Mouse (Mus musculus) stomach, postnatal 0 days (tissue): Measurements from ENCODE around the gene Usp16.

Source experiments
- CTCF ChIP-seq: IDR thresholded peaks from 2 replicates; pipeline ENCODE4 v1.5.1; 2016; ENCODE audit warnings: antibody characterized with exemption, low read depth, mild to moderate bottlenecking, moderate library complexity
- EP300 ChIP-seq: optimal IDR thresholded peaks from 2 replicates; pipeline ENCODE3; 2016; ENCODE audit warnings: antibody characterized with exemption

DNA sequence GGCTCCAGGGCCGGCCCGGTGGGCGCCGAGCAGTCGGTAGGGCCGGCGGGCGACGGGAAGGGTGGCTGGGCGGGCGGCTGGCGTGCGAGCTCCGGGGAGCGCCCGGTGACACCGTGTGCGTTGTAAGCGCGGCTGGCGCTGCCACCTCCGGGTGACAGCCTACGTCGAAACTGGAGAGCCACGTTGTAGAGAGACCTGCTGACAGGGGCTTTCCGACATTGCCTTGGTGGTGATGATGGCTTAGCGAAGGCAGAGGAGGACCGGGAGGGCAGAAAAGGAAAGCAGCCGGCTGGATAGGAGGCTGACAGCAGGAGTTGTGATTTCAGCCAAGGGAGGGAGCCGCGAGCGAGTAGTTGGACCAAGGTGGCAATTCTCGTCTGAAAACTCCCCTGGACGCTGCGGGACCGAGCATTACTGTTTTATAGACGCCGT is 693 bp downstream of the Usp16 start:
- TF ChIP-seq CTCF (no peak), EP300 (no peak)
